Mouse (Mus musculus) embryonic fibroblast, embryonic 13.5 days (primary cell): ENCODE data around the gene Klhl36. TPM values are rescaled to one million over a fixed set of nuclear protein-coding genes. Genes with fewer than 3 reads are reported as not detected.
A peak's percentile ranks its signal among the peaks of the same experiment; 100 is the strongest.
"Not testable (repeated sequence)": the region's sequence is repeated elsewhere in the genome, so short reads cannot be mapped to it uniquely, and the experiment has no call there.

Experiments
- H3K27ac ChIP-seq: 2 replicates; pipeline ENCODE4 v1.5.1; 2012; ENCODE audit warnings: low read length, control low read depth, inconsistent platforms; ENCODE audit not compliant: insufficient read depth
- H3K4me1 ChIP-seq: 2 replicates; pipeline ENCODE4 v1.6.1; 2011; ENCODE audit warnings: low read length; ENCODE audit not compliant: control insufficient read depth, insufficient read depth
- H3K4me3 ChIP-seq: 2 replicates; pipeline ENCODE4 v1.5.1; 2011; ENCODE audit warnings: mild to moderate bottlenecking, control low read depth, low read length; ENCODE audit not compliant: insufficient read depth
- CTCF ChIP-seq: IDR thresholded peaks from 2 replicates; pipeline ENCODE4 v1.5.1; 2011; ENCODE audit warnings: mild to moderate bottlenecking, control low read depth, low read length, moderate library complexity, borderline replicate concordance; ENCODE audit not compliant: insufficient read depth
- POLR2A ChIP-seq: IDR thresholded peaks from 2 replicates; pipeline ENCODE4 v1.6.1; 2011; ENCODE audit warnings: low read depth, mild to moderate bottlenecking, control low read depth, low read length, moderate library complexity
- polyA plus RNA-seq: library from polyadenylated mRNA; stranded (reverse); fragments of >200 nt; gene quantifications from 2 replicates; pipeline ENCODE4 v1.2.4, GENCODE M21; 2011; ENCODE audit warnings: low read depth; ENCODE audit not compliant: missing spikeins, insufficient read length

The Klhl36 gene
- polyA plus RNA-seq, 1 experiment, result 2.1 TPM

DNA sequence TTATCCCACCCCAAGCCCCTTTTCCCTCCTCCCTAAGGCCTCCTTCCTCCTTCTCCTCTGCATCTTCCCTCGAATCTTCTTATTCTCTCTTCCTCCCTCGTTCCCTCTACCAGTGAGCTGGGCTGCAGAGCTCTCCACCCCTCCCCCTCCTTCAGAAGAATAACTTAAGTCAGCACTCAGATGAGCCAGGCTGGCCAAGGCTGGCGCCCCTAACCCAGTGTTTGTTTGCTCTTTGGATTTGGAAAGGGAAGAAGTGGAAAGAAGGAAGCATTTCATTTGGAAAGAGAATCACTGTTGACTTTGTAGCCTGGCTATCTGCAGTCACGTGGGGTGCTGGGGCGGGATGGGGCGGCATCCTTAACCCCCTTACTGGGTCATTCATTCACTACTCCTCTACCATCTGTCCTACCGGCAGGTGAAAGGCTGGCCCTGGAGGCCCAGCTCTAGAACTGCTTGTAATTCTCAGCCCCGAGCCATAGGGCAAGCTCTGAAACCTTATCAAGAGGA, 21.1 kb upstream of the Klhl36 start:
- peak overlapping the region; percentile 41 for H3K4me3 ChIP-seq
- H3K27ac ChIP-seq, result no peak overlapping the region
- H3K4me1 ChIP-seq, result peaks cover 4% of the 10 kb centered on the region; the same call in 1 of the 2 replicates
- TF ChIP-seq CTCF (no peak), POLR2A (no peak)

DNA sequence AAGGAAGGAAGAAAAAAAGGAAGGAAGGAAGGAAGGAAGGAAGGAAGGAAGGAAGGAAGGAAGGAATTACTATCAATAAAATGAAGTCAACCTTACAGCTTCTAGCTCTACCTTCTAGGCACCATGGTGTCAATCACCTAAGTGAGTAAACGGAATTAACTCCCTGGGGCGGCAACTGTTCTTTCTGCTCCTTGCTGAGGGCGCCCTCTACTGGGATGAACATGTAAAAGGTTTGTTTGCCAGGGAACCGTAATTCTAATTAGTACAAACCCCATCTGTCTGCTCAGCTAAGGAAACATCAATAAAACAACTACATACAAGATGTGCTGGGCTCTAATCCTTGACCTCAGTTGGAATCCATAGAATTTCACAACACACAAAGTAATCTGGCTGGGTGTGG, 18.6 kb upstream of the Klhl36 start:
- Histone ChIP-seq H3K4me1 (peaks cover 4% of the 10 kb centered on the region; the same call in 1 of the 2 replicates), H3K4me3 (no peak overlapping the region), H3K27ac (no peak overlapping the region)
- no peak for TF ChIP-seq POLR2A
- TF ChIP-seq CTCF, result peak; percentile 24; the same call in 1 of the 2 replicates

DNA sequence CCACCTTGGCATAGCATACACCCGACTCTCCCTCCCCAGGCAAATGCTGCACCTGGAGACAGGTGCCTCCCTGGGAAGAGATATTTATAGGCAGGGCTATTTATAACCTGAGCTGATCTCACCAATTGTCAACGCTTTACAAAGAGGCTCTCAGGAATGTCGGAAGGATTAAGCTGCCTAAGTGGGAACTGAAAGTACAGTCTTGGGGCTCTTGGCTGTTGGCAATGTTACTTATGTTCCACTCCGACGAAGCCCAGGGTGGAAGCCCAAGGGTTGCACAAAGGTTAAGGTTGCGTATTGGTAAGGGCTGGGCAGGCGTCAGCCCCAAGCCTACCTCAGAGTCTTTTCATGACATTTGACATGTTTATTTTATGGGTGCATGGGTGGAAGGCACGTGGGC, 17.5 kb upstream of the Klhl36 start:
- H3K4me1 ChIP-seq, result peaks cover 4% of the 10 kb centered on the region; the same call in 1 of the 2 replicates
- H3K27ac ChIP-seq, result no peak overlapping the region
- no peak overlapping the region for H3K4me3 ChIP-seq
- TF ChIP-seq POLR2A (no peak), CTCF (no peak)

DNA sequence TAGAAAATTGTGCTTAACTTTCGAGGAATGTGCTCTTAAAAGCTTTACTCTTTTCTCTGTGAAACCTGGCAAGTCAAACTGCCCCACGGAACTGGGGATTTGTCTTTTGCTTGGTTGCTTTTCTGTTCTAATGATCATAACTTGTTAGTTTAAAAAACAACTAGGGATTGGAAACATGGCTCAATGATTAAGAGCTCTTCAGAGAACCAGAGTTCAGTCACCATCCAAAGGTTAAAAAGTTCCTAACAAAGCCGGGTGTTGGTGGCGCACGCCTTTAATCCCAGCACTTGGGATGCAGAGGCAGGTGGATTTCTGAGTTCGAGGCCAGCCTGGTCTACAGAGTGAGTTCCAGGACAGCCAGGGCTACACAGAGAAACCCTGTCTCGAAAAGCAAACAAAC, 16.3 kb upstream of the Klhl36 start:
- H3K27ac ChIP-seq, H3K4me3 ChIP-seq, H3K4me1 ChIP-seq: not testable (repeated sequence)

DNA sequence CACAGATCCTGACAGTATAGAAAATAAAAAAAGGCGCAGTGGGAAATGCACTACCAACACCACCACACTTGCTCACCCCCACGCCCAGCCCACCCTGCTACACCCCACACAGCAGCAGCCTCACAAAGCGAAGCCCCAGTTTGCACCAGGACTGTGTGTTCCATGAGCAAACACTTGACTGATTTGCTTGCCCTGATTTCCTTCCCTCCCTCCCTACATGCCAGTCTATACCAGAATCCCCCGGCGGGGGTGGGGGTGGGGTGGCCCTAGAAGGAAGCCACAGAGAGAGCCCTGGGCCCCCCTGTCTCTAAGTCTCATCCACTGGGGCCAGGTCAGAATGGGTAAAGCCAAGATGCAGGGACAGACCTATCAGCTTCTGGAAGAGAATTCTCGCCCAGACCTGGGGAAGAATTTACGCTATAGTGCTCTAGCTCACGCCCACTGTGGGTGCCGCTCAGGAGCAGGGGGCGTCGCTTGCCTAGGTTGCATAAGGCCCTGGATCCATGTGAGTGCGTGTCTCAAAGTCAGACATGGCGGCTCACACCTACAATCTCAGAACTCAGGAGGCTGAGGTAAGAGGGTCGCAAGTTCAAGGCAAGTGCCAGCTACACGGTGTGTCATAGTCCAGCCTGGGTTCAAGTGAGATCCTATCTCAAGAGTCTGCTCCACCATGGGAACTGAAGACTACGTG, 14.7 kb upstream of the Klhl36 start:
- no peak for TF ChIP-seq CTCF
- TF ChIP-seq POLR2A, result no peak
- Histone ChIP-seq H3K27ac (no peak overlapping the region), H3K4me3 (no peak overlapping the region), H3K4me1 (no peaks in the 10 kb centered on the region)

DNA sequence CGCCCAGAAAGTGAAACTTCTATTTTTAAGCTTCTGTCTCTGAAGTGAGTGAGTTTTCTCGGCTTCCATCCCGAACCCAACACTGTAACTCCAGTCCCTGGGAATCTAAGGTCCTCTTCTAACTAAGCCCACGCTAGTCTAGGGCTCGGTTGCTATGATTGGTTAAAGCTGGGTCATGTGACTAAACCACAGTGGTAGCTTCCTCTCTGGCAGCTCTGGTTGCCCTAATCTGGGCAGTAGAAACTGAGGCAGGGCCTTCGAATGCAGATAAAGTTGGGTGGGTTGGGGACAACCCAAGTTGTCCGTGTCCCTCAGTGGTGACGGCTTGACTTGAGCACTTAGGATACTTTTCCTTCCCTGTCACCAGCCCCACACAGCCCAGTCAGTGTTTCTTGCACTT, 8.5 kb upstream of the Klhl36 start:
- Histone ChIP-seq H3K4me1 (no peaks in the 10 kb centered on the region), H3K27ac (no peak overlapping the region), H3K4me3 (no peak overlapping the region)
- TF ChIP-seq CTCF (no peak), POLR2A (no peak)

DNA sequence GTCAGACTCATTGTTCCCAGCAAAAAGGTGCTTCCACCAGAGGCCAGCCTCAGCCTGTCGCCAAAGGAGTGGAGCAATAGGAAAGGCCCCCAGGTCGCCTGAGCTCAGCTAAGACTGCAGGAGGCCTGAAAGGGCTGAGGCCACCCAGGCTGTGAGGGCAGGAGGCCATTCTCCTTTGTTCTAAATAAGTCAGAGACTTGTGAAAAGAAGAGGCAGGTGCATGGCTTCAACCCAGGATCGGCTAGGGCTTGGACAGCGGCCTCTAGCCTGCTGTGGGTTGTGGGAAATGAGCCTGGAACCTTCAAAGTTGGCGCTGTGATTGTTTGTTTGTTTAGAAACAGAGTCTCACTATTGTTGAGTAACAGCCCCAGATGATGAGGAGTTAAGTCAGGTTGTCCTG, 8.0 kb upstream of the Klhl36 start:
- H3K4me3 ChIP-seq, result no peak overlapping the region
- H3K4me1 ChIP-seq, result no peaks in the 10 kb centered on the region
- no peak overlapping the region for H3K27ac ChIP-seq
- no peak for TF ChIP-seq POLR2A
- TF ChIP-seq CTCF, result no peak

DNA sequence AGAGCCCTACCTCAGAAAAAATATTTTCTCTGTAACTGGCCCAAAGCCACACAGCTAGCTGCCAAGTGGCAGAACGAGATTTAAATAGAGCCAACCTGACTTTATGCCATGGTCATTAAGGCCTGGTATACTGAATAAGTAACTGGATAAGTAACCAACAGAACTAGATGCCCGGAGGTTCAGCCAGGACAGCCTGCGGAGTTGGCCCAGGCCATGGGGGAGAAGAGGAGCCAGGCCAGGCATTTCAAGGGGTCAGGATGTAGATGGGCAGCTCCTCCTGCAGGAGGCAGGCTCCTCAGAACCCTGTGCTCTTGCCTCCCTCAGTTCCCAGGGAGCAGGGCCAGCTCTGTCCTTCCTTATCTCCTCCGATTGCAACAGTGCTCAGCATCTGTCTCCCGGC, 6.4 kb upstream of the Klhl36 start:
- Histone ChIP-seq H3K4me3 (no peak overlapping the region), H3K27ac (no peak overlapping the region), H3K4me1 (no peaks in the 10 kb centered on the region)
- TF ChIP-seq POLR2A (no peak), CTCF (no peak)

DNA sequence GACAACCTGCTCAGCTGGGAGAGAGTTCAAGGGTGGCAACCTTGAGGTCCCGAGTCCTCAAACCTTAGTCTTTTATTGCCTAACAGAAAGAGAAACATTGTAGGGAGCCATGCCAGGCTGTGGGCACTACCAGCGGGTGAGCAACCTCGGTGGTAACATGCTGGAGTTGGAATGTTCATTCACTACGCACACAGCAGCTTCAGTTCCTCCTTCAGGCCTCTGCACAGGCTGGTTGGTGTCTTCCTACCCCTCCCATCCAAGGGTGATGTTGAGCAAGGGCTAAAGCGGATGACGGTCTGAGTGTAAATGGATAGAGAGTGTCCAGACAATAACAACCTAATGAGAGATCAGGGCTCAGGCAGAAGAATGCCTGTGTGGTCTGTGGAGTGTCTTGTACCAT, 4.3 kb upstream of the Klhl36 start:
- TF ChIP-seq POLR2A, result no peak
- no peak for TF ChIP-seq CTCF
- Histone ChIP-seq H3K27ac (no peak overlapping the region), H3K4me3 (no peak overlapping the region), H3K4me1 (no peaks in the 10 kb centered on the region)

DNA sequence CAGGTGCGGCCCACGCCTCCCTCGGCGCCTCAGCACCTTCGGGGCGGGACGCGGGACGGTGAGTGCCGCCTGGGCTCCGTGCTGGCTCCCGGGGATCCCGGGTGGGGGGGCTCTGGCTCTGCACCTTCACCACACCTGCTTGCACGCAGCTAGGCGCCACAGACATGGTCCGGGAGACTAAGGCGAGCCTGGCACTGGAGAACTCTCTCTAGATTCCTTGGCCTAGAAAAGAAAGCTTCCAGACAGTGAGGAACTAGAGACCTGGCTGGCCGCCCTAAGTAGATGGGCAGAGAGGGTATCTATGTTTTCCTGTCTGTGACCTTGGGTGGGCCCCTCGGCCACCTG, 296 bp downstream of the Klhl36 start:
- Histone ChIP-seq H3K4me3 (peak overlapping the region; percentile 56), H3K4me1 (no peaks in the 10 kb centered on the region), H3K27ac (no peak overlapping the region)
- TF ChIP-seq CTCF (no peak), POLR2A (no peak)
